Mouse (Mus musculus) lung, embryonic 16.5 days (tissue): Measurements from ENCODE around the gene Abca4. TPM values are rescaled to one million over a fixed set of nuclear protein-coding genes. Genes with fewer than 3 reads are reported as not detected.

Source experiments
- ATAC-seq: fragments of 200-750 bp; cut with Nextera tagmentation; 2 replicates; pipeline ENCODE4 v1.8.0; 2017; ENCODE audit warnings: low read depth, mild to moderate bottlenecking, moderate library complexity
- H3K27ac ChIP-seq: fragments of 300-500 bp; sonication (generic); 2 replicates; pipeline ENCODE4 v1.5.1; 2014; ENCODE audit warnings: mild to moderate bottlenecking, control low read depth, low read length
- H3K27me3 ChIP-seq: fragments of 300-500 bp; sonication (generic); 2 replicates; pipeline ENCODE4 v1.6.1; 2014; ENCODE audit warnings: low read depth, low read length, mixed read lengths; ENCODE audit not compliant: control insufficient read depth, insufficient read depth
- H3K36me3 ChIP-seq: fragments of 300-500 bp; sonication (generic); 2 replicates; pipeline ENCODE4 v1.6.1; 2014; ENCODE audit warnings: low read length; ENCODE audit not compliant: control insufficient read depth, insufficient read depth
- H3K4me1 ChIP-seq: fragments of 300-500 bp; sonication (generic); replicated peaks from 2 replicates; pipeline ENCODE4 v1.6.1; 2014; ENCODE audit warnings: low read length, mixed read lengths; ENCODE audit not compliant: control insufficient read depth, insufficient read depth
- H3K4me2 ChIP-seq: fragments of 300-500 bp; sonication (generic); 2 replicates; pipeline ENCODE4 v1.6.1; 2014; ENCODE audit warnings: low read depth, low read length, control low read depth
- H3K4me3 ChIP-seq: fragments of 300-500 bp; sonication (generic); 2 replicates; pipeline ENCODE4 v1.5.1; 2014; ENCODE audit warnings: mild to moderate bottlenecking, low read length, control low read depth
- H3K9ac ChIP-seq: fragments of 300-500 bp; sonication (generic); 2 replicates; pipeline ENCODE4 v1.6.1; 2014; ENCODE audit warnings: low read length, control low read depth
- H3K9me3 ChIP-seq: fragments of 300-500 bp; sonication (generic); 2 replicates; pipeline ENCODE4 v1.6.1; 2016; ENCODE audit warnings: low read length; ENCODE audit not compliant: control insufficient read depth
- WGBS: fragments of 180-500 bp; shearing (Covaris S2); extraction: QIAGEN DNeasy Blood & Tissue Kit; methylation state at CpG from one replicate; pipeline ENCODE4 v1.1.7; 2014; 5-methylcytosine and 5-hydroxymethylcytosine counted together
- polyA plus RNA-seq: library from polyadenylated mRNA; unstranded; fragments of >200 nt; fragmentation: Nextera tagmentation; extraction: Ambion mirVana; gene quantifications from 2 replicates; pipeline ENCODE4 v1.2.1, GENCODE M21; 2015

The Abca4 gene
- polyA plus RNA-seq, 1 experiment from 2014 or later = 0.90 TPM

- Histone ChIP-seq H3K9ac (no peak overlapping the region), H3K27ac (no peak overlapping the region), H3K4me3 (no peak overlapping the region), H3K27me3 (no peaks in the 10 kb centered on the region; the same call in 1 of the 2 replicates), H3K4me2 (no peak overlapping the region), H3K4me1 (peaks cover 41% of the 10 kb centered on the region), H3K9me3 (no peaks in the 10 kb centered on the region), H3K36me3 (no peaks in the 10 kb centered on the region)
- 38% methylated on average over 10 of the region's 10 CpGs for WGBS
- ATAC-seq = peak; percentile 29; the same call in 1 of the 2 replicates
Observed at GRCm38 (mm10) chr3:122046187-122046620, 2.0 kb downstream of the Abca4 start.

GRCm38 (mm10) chr3:122047402-122047801 is 3.2 kb downstream of the Abca4 start:
- no peak overlapping the region for H3K4me3 ChIP-seq
- H3K9me3 ChIP-seq = no peaks in the 10 kb centered on the region
- H3K4me2 ChIP-seq = no peak overlapping the region
- 25% methylated on average over 7 of the region's 7 CpGs for WGBS
- no peaks in the 10 kb centered on the region for H3K36me3 ChIP-seq
- peaks cover 41% of the 10 kb centered on the region for H3K4me1 ChIP-seq
- no peaks in the 10 kb centered on the region; the same call in 1 of the 2 replicates for H3K27me3 ChIP-seq
- peak; percentile 72 for ATAC-seq
- H3K27ac ChIP-seq = peak overlapping the region; percentile 14; the same call in 1 of the 2 replicates
- no peak overlapping the region for H3K9ac ChIP-seq

- Histone ChIP-seq H3K4me2 (peak overlapping the region; percentile 6; the same call in 1 of the 2 replicates), H3K27ac (peak overlapping the region; percentile 38; the same call in 1 of the 2 replicates), H3K27me3 (no peaks in the 10 kb centered on the region; the same call in 1 of the 2 replicates), H3K4me3 (no peak overlapping the region), H3K4me1 (peaks cover 37% of the 10 kb centered on the region), H3K9me3 (no peaks in the 10 kb centered on the region), H3K9ac (peak overlapping the region; percentile 5; the same call in 1 of the 2 replicates), H3K36me3 (no peaks in the 10 kb centered on the region)
- 22% methylated on average over 17 of the region's 17 CpGs for WGBS
- ATAC-seq = peak; percentile 65
Observed at GRCm38 (mm10) chr3:122047921-122048861, 3.9 kb downstream of the Abca4 start.

GRCm38 (mm10) chr3:122049158-122049557 is 4.9 kb downstream of the Abca4 start:
- Histone ChIP-seq H3K27me3 (no peaks in the 10 kb centered on the region; the same call in 1 of the 2 replicates), H3K4me3 (no peak overlapping the region), H3K27ac (0 out of 2 replicates have a peak overlapping the region, but pooled peaks have one; percentile 18), H3K9me3 (no peaks in the 10 kb centered on the region), H3K9ac (no peak overlapping the region), H3K4me1 (peaks cover 32% of the 10 kb centered on the region), H3K4me2 (no peak overlapping the region), H3K36me3 (no peaks in the 10 kb centered on the region)
- WGBS = 35% methylated on average over 6 of the region's 6 CpGs
- ATAC-seq = peak; percentile 24; the same call in 1 of the 2 replicates

- Histone ChIP-seq H3K9me3 (no peaks in the 10 kb centered on the region), H3K4me2 (peak overlapping the region; percentile 16; the same call in 1 of the 2 replicates), H3K4me3 (no peak overlapping the region), H3K36me3 (no peaks in the 10 kb centered on the region), H3K27ac (peak overlapping the region; percentile 96), H3K4me1 (peaks cover 3% of the 10 kb centered on the region), H3K27me3 (no peaks in the 10 kb centered on the region), H3K9ac (peak overlapping the region; percentile 36; the same call in 1 of the 2 replicates)
- ATAC-seq = peak; percentile 97
- 27% methylated on average over 9 of the region's 9 CpGs for WGBS
Observed at GRCm38 (mm10) chr3:122058439-122059198, 14.4 kb downstream of the Abca4 start.

- H3K27me3 ChIP-seq = no peaks in the 10 kb centered on the region
- H3K9ac ChIP-seq = no peak overlapping the region
- H3K4me3 ChIP-seq = no peak overlapping the region
- H3K4me1 ChIP-seq = peaks cover 8% of the 10 kb centered on the region
- H3K36me3 ChIP-seq = no peaks in the 10 kb centered on the region
- no peak overlapping the region for H3K4me2 ChIP-seq
- ATAC-seq = no peak
- H3K9me3 ChIP-seq = no peaks in the 10 kb centered on the region
- 77% methylated on average over 10 of the region's 10 CpGs for WGBS
- no peak overlapping the region for H3K27ac ChIP-seq
Observed at GRCm38 (mm10) chr3:122062586-122062985, 18.3 kb downstream of the Abca4 start.

GRCm38 (mm10) chr3:122064556-122065410 is 20.5 kb downstream of the Abca4 start:
- Histone ChIP-seq H3K9ac (no peak overlapping the region), H3K4me2 (no peak overlapping the region), H3K4me3 (no peak overlapping the region), H3K9me3 (no peaks in the 10 kb centered on the region), H3K27me3 (no peaks in the 10 kb centered on the region), H3K36me3 (no peaks in the 10 kb centered on the region), H3K27ac (peak overlapping the region; percentile 67), H3K4me1 (peaks cover 8% of the 10 kb centered on the region)
- WGBS = 48% methylated on average over 13 of the region's 13 CpGs
- peak; percentile 80 for ATAC-seq

GRCm38 (mm10) chr3:122071769-122072168 is 27.5 kb downstream of the Abca4 start:
- Histone ChIP-seq H3K4me1 (peaks cover 28% of the 10 kb centered on the region), H3K9ac (no peak overlapping the region), H3K4me3 (no peak overlapping the region), H3K27ac (no peak overlapping the region), H3K36me3 (no peaks in the 10 kb centered on the region), H3K4me2 (no peak overlapping the region), H3K27me3 (no peaks in the 10 kb centered on the region), H3K9me3 (no peaks in the 10 kb centered on the region)
- 68% methylated on average over 10 of the region's 10 CpGs for WGBS
- ATAC-seq = no peak
